Mouse (Mus musculus): ENCODE measurements around the gene Zcchc24. TPM values are rescaled to one million over a fixed set of nuclear protein-coding genes. Genes with fewer than 3 reads are reported as not detected.

Zcchc24 gene
- 17.2 and 19.2 TPM in 2 replicates for polyA plus RNA-seq (2012; rRNA removed)

DNA sequence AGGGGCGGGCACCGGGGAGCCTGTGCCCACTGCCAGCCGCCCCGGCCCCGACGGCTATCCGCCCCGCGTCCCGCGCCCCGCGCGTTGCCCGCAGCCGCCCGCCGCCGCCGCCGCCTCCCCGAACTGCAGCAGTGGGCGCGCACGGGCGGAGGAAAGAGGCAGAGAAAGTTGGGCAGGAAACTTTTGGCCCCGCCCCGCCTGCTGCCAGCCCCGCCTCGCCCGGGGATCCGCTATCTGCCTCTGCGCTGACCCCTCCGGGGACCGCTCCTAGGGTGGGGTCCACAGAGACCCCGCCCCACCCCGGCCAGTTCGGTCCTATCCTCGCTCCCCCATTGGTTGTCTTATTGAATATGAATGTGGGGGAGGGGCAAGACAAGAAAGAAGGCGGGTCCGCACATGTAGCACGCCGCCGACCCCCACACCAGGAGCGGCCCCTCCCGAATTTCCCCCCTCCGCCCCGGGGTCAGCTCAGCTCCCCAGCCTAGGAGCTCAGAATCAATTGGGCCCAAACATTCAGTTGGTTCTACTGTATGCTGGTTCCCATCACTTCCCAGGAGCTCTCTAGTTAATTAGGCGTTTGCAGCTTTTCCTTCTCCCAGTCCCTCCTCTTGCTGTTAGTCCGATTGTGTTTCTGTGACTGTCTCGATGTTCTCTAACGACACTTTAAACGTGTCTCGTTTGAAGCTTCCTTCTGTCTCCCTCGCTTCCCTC lies at the start of gene Zcchc24:
Gene Zcchc24 (minus strand): TSS at position 125 of the 711 bp plus-strand sequence.

DNA sequence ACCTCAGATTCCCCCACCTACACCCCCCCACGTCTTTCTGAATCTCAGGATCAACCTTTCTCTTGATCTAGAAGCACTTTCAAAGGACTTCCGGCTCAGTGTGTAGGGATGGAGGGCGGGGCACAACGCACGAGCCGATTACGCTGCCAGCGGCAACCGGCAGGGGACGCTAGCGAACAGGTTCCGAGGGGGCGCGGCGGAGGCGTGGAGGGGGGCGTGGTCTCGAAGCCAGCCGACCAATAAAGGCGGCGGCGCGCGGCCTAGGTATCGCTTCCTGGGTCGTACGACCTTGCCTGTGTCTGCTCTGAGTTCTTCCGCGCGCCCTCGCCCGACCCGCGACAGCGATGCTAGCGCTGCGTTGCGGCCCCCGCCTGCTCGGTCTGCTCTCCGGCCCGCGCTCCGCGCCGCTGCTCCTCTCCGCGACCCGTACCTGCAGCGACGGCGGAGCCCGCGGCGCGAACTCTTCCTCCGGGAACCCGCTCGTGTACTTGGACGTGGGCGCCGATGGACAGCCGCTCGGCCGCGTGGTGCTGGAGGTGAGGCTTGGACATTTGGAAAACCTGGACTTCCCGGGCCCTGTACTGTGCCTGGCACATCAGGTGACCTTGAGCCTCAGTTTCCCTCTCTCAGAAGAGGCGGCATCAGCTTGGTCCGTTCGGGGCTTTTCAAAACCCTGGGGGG lies 74.8 kb downstream of the Zcchc24 start, which contains the start of gene Ppif:
Gene Ppif (plus strand): TSS at position 267 of the 681 bp plus-strand sequence.

Other genes with a start within 250 kb of the Zcchc24 start
- 59.1 and 63.5 TPM in 2 replicates for gene Ppif, start 74.9 kb downstream of the Zcchc24 start, polyA plus RNA-seq (2012; rRNA removed)
- gene Anxa11, start 73.1 kb upstream of the Zcchc24 start, polyA plus RNA-seq (2012; rRNA removed): 3.5 and 4.2 TPM in 2 replicates
- 0.70 TPM in 1 of 2 replicates, not detected in the other for gene Plac9a, start 134.1 kb upstream of the Zcchc24 start, polyA plus RNA-seq (2012; rRNA removed)
- gene Tmem254a, start 158.6 kb upstream of the Zcchc24 start, polyA plus RNA-seq (2012; rRNA removed): 3.6 and 4.5 TPM in 2 replicates
- gene Cphx1, start 169.3 kb upstream of the Zcchc24 start, polyA plus RNA-seq (2012; rRNA removed): 0.05 and 0.11 TPM in 2 replicates
- gene Duxbl1, start 209.5 kb upstream of the Zcchc24 start, polyA plus RNA-seq (2012; rRNA removed): 4.6 and 5.0 TPM in 2 replicates